15 mouse cellular contexts compared by ENCODE assay signal in the genomic region with DNA sequence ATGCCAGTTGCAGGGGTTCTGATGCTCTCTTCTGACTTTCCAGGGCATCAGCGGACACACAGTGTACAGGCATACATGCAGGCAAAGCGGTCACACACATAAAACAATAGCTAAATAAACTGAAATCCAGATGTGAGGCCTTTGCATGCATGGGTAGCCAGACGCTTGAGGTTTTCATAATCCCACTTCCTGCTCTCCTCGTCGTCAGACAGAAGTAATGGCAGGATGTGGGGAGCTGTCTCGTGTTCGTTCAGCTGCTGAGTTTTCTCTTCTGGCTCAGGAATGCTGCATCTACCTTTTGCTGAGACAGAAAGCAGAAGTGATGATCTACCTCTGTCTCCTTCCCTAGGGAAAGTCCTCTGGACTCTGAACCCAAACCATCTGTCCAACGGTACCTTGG. TPM values are rescaled to one million over a fixed set of nuclear protein-coding genes. Genes with fewer than 3 reads are reported as not detected.
DNase-seq lines count a peak whose midpoint lies in the region; ATAC-seq and TF ChIP-seq lines count a peak whose summit lies in the region.
"Had no signal": no experiment of that assay in that cellular context is flagged by ENCODE, and none has a peak within 500 bp of the region (broad histone marks: within the 10 kb centered on the region; RNA-seq: fewer than 3 reads in every experiment).

No protein-coding gene starts in this region.

- H3K4me2 ChIP-seq in stomach, embryonic 15.5 days, result no peak overlapping the region
- no peak overlapping the region for H3K4me2 ChIP-seq in stomach, postnatal 0 days (replicated peaks; ENCODE audit: low read depth)
- no peak overlapping the region for H3K4me2 ChIP-seq in embryonic facial prominence, embryonic 13.5 days
- no peak overlapping the region for H3K4me2 ChIP-seq in midbrain, embryonic 11.5 days
- H3K4me2 ChIP-seq: heart, embryonic 12.5 days; liver, embryonic 12.5 days; neural tube, embryonic 15.5 days had no signal

- H3K4me1 ChIP-seq in stomach, embryonic 15.5 days, result no peaks in the 10 kb centered on the region
- H3K4me1 ChIP-seq in stomach, postnatal 0 days (replicated peaks; ENCODE audit: control insufficient read depth, insufficient read depth), result no peaks in the 10 kb centered on the region
- peaks cover 15% of the 10 kb centered on the region for H3K4me1 ChIP-seq in embryonic facial prominence, embryonic 13.5 days
- H3K4me1 ChIP-seq in midbrain, embryonic 11.5 days (ENCODE audit: control insufficient read depth, insufficient read depth, low read length), result no peaks in the 10 kb centered on the region

- no peaks in the 10 kb centered on the region for H3K27me3 ChIP-seq in stomach, embryonic 15.5 days (replicated peaks)
- no peaks in the 10 kb centered on the region for H3K27me3 ChIP-seq in stomach, postnatal 0 days (ENCODE audit: control insufficient read depth, insufficient read depth, low read length)
- no peaks in the 10 kb centered on the region for H3K27me3 ChIP-seq in embryonic facial prominence, embryonic 13.5 days
- H3K27me3 ChIP-seq in midbrain, embryonic 11.5 days (ENCODE audit: control insufficient read depth, insufficient read depth, low read length), result no peaks in the 10 kb centered on the region
- H3K27me3 ChIP-seq: liver, embryonic 12.5 days; neural tube, embryonic 15.5 days had no signal

- WGBS in stomach, embryonic 15.5 days, result 51% methylated on average over 8 of the region's 8 CpGs
- WGBS in stomach, postnatal 0 days, result 57% methylated on average over 8 of the region's 8 CpGs
- 43% methylated on average over 8 of the region's 8 CpGs for WGBS in embryonic facial prominence, embryonic 13.5 days
- WGBS in midbrain, embryonic 11.5 days, result 78% methylated on average over 8 of the region's 8 CpGs

- H3K4me3 ChIP-seq in stomach, embryonic 15.5 days (replicated peaks), result no peak overlapping the region
- no peak overlapping the region for H3K4me3 ChIP-seq in stomach, postnatal 0 days (ENCODE audit: low read depth, low read length)
- no peak overlapping the region for H3K4me3 ChIP-seq in embryonic facial prominence, embryonic 13.5 days
- H3K4me3 ChIP-seq in midbrain, embryonic 11.5 days (ENCODE audit: low read depth, low read length), result no peak overlapping the region
- H3K4me3 ChIP-seq: heart, embryonic 12.5 days; liver, embryonic 12.5 days; neural tube, embryonic 15.5 days had no signal

- no peak for TF ChIP-seq CTCF in stomach, postnatal 0 days (IDR thresholded peaks at IDR 0.05; ENCODE audit: low read depth)

- no peak for TF ChIP-seq EP300 in stomach, postnatal 0 days (optimal IDR thresholded peaks at IDR 0.05)

- no peaks in the 10 kb centered on the region for H3K9me3 ChIP-seq in stomach, embryonic 15.5 days
- no peaks in the 10 kb centered on the region for H3K9me3 ChIP-seq in stomach, postnatal 0 days (ENCODE audit: control insufficient read depth, low read length)
- H3K9me3 ChIP-seq in embryonic facial prominence, embryonic 13.5 days, result no peaks in the 10 kb centered on the region
- no peaks in the 10 kb centered on the region for H3K9me3 ChIP-seq in midbrain, embryonic 11.5 days (ENCODE audit: control insufficient read depth, low read length)
- H3K9me3 ChIP-seq: heart, embryonic 12.5 days; liver, embryonic 12.5 days; neural tube, embryonic 15.5 days had no signal

- ATAC-seq in stomach, embryonic 15.5 days (ENCODE audit: insufficient read depth, low FRiP score, low read depth), result no peak
- ATAC-seq in stomach, postnatal 0 days (ENCODE audit: low FRiP score, low TSS enrichment), result no peak
- ATAC-seq in embryonic facial prominence, embryonic 13.5 days (ENCODE audit: insufficient number of reproducible peaks, insufficient read depth, low FRiP score, low TSS enrichment, low read depth), result no peak
- ATAC-seq in midbrain, embryonic 11.5 days (ENCODE audit: low FRiP score), result no peak
- ATAC-seq: liver, embryonic 12.5 days had no signal

- no peak overlapping the region for H3K9ac ChIP-seq in stomach, embryonic 15.5 days
- no peak overlapping the region for H3K9ac ChIP-seq in stomach, postnatal 0 days (ENCODE audit: low read length)
- peak overlapping the region; percentile 7; the same call in 1 of the 2 replicates for H3K9ac ChIP-seq in embryonic facial prominence, embryonic 13.5 days
- H3K9ac ChIP-seq in midbrain, embryonic 11.5 days (ENCODE audit: low read length), result no peak overlapping the region
- H3K9ac ChIP-seq: heart, embryonic 12.5 days; liver, embryonic 12.5 days; neural tube, embryonic 15.5 days had no signal

- H3K27ac ChIP-seq in stomach, embryonic 15.5 days, result 0 out of 2 replicates have a peak overlapping the region, but pooled peaks have one; percentile 1
- H3K27ac ChIP-seq in stomach, postnatal 0 days (replicated peaks), result no peak overlapping the region
- peak overlapping the region; percentile 48 for H3K27ac ChIP-seq in embryonic facial prominence, embryonic 13.5 days
- no peak overlapping the region for H3K27ac ChIP-seq in midbrain, embryonic 11.5 days (ENCODE audit: low read depth, low read length)
- H3K27ac ChIP-seq: liver, embryonic 12.5 days; neural tube, embryonic 15.5 days had no signal

- DNase-seq in stomach, postnatal 0 days (ENCODE audit: low spot score), result no peak
- DNase-seq in naive thymus-derived CD4-positive, alpha-beta T cell, adult 2 months (ENCODE audit: low read depth), result peak; percentile 63
- peak; percentile 50 for DNase-seq in thymus, postnatal 4 days
- no peak for DNase-seq in adrenal gland, adult 18-20 months (ENCODE audit: low spot score in 2 of 2)
- no peak for DNase-seq in midbrain, embryonic 11.5 days (ENCODE audit: low spot score, missing footprints)
- DNase-seq in frontal cortex, postnatal 14 days (ENCODE audit: low spot score in 2 of 2), result no peak
- DNase-seq: cerebellum, adult 8-10 months; gastrocnemius, postnatal 10 days; kidney, postnatal 36 days; lung, postnatal 14 days had no signal

- no peaks in the 10 kb centered on the region; the same call in 1 of the 2 replicates for H3K36me3 ChIP-seq in stomach, embryonic 15.5 days
- peaks cover 6% of the 10 kb centered on the region; the same call in 1 of the 2 replicates for H3K36me3 ChIP-seq in stomach, postnatal 0 days (ENCODE audit: control insufficient read depth, insufficient read depth, low read length)
- peaks cover 47% of the 10 kb centered on the region for H3K36me3 ChIP-seq in embryonic facial prominence, embryonic 13.5 days
- H3K36me3 ChIP-seq in midbrain, embryonic 11.5 days (ENCODE audit: control insufficient read depth, insufficient read depth, low read length), result no peaks in the 10 kb centered on the region

RNA-seq across cellular contexts. Expression of a gene that starts 20.5 kb away (rescaled TPM):
- polyA plus RNA-seq in stomach, embryonic 15.5 days (2015; fragmentation: Nextera tagmentation; extraction: Ambion mirVana), result 27.6 and 32.2 TPM in 2 replicates
- polyA plus RNA-seq in stomach, postnatal 0 days (2015; fragmentation: Nextera tagmentation; extraction: Ambion mirVana), result 33.7 and 42.3 TPM in 2 replicates
- polyA plus RNA-seq in embryonic facial prominence, embryonic 13.5 days (2015; fragmentation: Nextera tagmentation; extraction: Ambion mirVana), result 7.5 TPM in 2 replicates
- 10 to 100 TPM; 17.3 to 46.7 TPM for total RNA-seq in adrenal gland, adult 18-20 months (2021)
- 1.8 and 2.9 TPM in 2 replicates for polyA plus RNA-seq in midbrain, embryonic 11.5 days (2014; fragmentation: Nextera tagmentation; extraction: Ambion mirVana)

RNA-seq across cellular contexts. Expression of a gene that starts 20.6 kb away (rescaled TPM):
- 29.7 and 34.3 TPM in 2 replicates for polyA plus RNA-seq in stomach, embryonic 15.5 days (2015; fragmentation: Nextera tagmentation; extraction: Ambion mirVana)
- 12.4 and 13.3 TPM in 2 replicates for polyA plus RNA-seq in stomach, postnatal 0 days (2015; fragmentation: Nextera tagmentation; extraction: Ambion mirVana)
- polyA plus RNA-seq in embryonic facial prominence, embryonic 13.5 days (2015; fragmentation: Nextera tagmentation; extraction: Ambion mirVana), result 23.4 and 27.5 TPM in 2 replicates
- total RNA-seq in adrenal gland, adult 18-20 months (2021), result 10 to 100 TPM; 14.7 to 16.9 TPM
- polyA plus RNA-seq in midbrain, embryonic 11.5 days (2014; fragmentation: Nextera tagmentation; extraction: Ambion mirVana), result 29.3 and 33.0 TPM in 2 replicates

RNA-seq across cellular contexts. Expression of a gene that starts 35.8 kb away (rescaled TPM):
- 0.17 and 0.72 TPM in 2 replicates for polyA plus RNA-seq in stomach, embryonic 15.5 days (2015; fragmentation: Nextera tagmentation; extraction: Ambion mirVana)
- polyA plus RNA-seq in stomach, postnatal 0 days (2015; fragmentation: Nextera tagmentation; extraction: Ambion mirVana), result 0.50 and 0.80 TPM in 2 replicates
- polyA plus RNA-seq in embryonic facial prominence, embryonic 13.5 days (2015; fragmentation: Nextera tagmentation; extraction: Ambion mirVana), result 0.25 and 0.65 TPM in 2 replicates
- not detected for total RNA-seq in adrenal gland, adult 18-20 months (2021)
- polyA plus RNA-seq in midbrain, embryonic 11.5 days (2014; fragmentation: Nextera tagmentation; extraction: Ambion mirVana), result 0.16 and 0.48 TPM in 2 replicates

Comparison
In these comparisons a context has a peak if more than half of its experiments do, and no peak if none do; other contexts are left out.
1. H3K27ac ChIP-seq: peak in stomach, embryonic 15.5 days (single experiment) and embryonic facial prominence, embryonic 13.5 days (single experiment); none in stomach, postnatal 0 days (single experiment) and midbrain, embryonic 11.5 days (single experiment).
2. DNase-seq: peak in naive thymus-derived CD4-positive, alpha-beta T cell, adult 2 months (single experiment) and thymus, postnatal 4 days (single experiment); none in stomach, postnatal 0 days (single experiment), adrenal gland, adult 18-20 months (0 of 2), midbrain, embryonic 11.5 days (single experiment) and frontal cortex, postnatal 14 days (0 of 2).